Mouse (Mus musculus) heart, adult 2 months (tissue): ENCODE measurements at regions not wholly inside any gene's neighbourhood (a gene's known extent, or its start where the extent isn't known, plus 50 kb on each side); places are given as distances from the start of the nearest gene placed in this dataset.

Experiments
- DNase-seq, 2 experiments: peaks; one replicate each; pipeline ENCODE4 v3.0.0; 2021
- H3K27ac ChIP-seq: fragments of 200-600 bp; 2 replicates; pipeline ENCODE4 v1.8.1; 2022
- H3K27me3 ChIP-seq: fragments of 200-500 bp; 2 replicates; pipeline ENCODE4 v1.6.1; 2012; ENCODE audit warnings: mild to moderate bottlenecking, low read length, inconsistent platforms, mixed read lengths; ENCODE audit not compliant: control insufficient read depth, insufficient read depth
- H3K36me3 ChIP-seq: fragments of 200-500 bp; 2 replicates; pipeline ENCODE4 v1.6.1; 2012; ENCODE audit warnings: low read length, inconsistent platforms; ENCODE audit not compliant: control insufficient read depth, insufficient read depth
- H3K4me1 ChIP-seq: fragments of 200-500 bp; 2 replicates; pipeline ENCODE4 v1.6.1; 2011; ENCODE audit warnings: low read length; ENCODE audit not compliant: control insufficient read depth, insufficient read depth
- H3K4me3 ChIP-seq: fragments of 200-600 bp; 2 replicates; pipeline ENCODE4 v1.8.1; 2022
- H3K79me2 ChIP-seq: fragments of 200-500 bp; replicated peaks from 2 replicates; pipeline ENCODE4 v1.6.1; 2012; ENCODE audit warnings: mild to moderate bottlenecking, inconsistent platforms, low read length, moderate library complexity, mixed read lengths; ENCODE audit not compliant: control insufficient read depth, insufficient read depth
- H3K9ac ChIP-seq: fragments of 200-500 bp; 2 replicates; pipeline ENCODE4 v1.6.1; 2012; ENCODE audit warnings: low read depth, mild to moderate bottlenecking, control low read depth, inconsistent platforms, low read length, mixed read lengths
- CTCF ChIP-seq: fragments of 200-600 bp; IDR thresholded peaks from 2 replicates; pipeline ENCODE4 v1.8.1; 2022; ENCODE audit warnings: antibody characterized with exemption, mild to moderate bottlenecking, moderate library complexity
- EP300 ChIP-seq: fragments of 200-500 bp; IDR thresholded peaks from 2 replicates; pipeline ENCODE4 v1.6.1; 2011; ENCODE audit warnings: low read depth, low read length, control low read depth; ENCODE audit not compliant: insufficient read depth
- POLR2A ChIP-seq: fragments of 200-500 bp; IDR thresholded peaks from 2 replicates; pipeline ENCODE4 v1.6.1; 2011; ENCODE audit warnings: mild to moderate bottlenecking, low read depth, low read length, control low read depth; ENCODE audit not compliant: insufficient read depth
- WGBS: fragments of 180-500 bp; shearing (Covaris S2); methylation state at CpG from one replicate; pipeline ENCODE4 v1.1.7; 2018; 5-methylcytosine and 5-hydroxymethylcytosine counted together
- intact Hi-C: fragments of 180-260 bp; cut with DNase I; formaldehyde crosslinking; loops from one replicate; pipeline ENCODE4 v1.15.1; 2025

- TF ChIP-seq POLR2A (no peak), CTCF (peak; percentile 28; the same call in 1 of the 2 replicates), EP300 (0 out of 2 replicates have a peak, but pooled peaks have one; percentile 47)
- no peaks in the 10 kb centered on the region for H3K27me3 ChIP-seq
- intact Hi-C loops: no loop called here
- H3K9ac ChIP-seq: no peak overlapping the region
- no peak overlapping the region for H3K4me3 ChIP-seq
- no peaks in the 10 kb centered on the region for H3K79me2 ChIP-seq
- DNase-seq: peak in 1 of 2 experiments; percentile 37
- WGBS: 60% methylated on average over 7 of the region's 7 CpGs
- no peaks in the 10 kb centered on the region for H3K4me1 ChIP-seq
- peak overlapping the region; percentile 73 for H3K27ac ChIP-seq
- no peaks in the 10 kb centered on the region for H3K36me3 ChIP-seq
Measured at GRCm38 (mm10) chrX:10820313-10820920, 105.6 kb downstream of the Mid1ip1 start.

- WGBS: 78% methylated on average over 1 of the region's 1 CpGs
- no peaks in the 10 kb centered on the region for H3K4me1 ChIP-seq
- no peak overlapping the region for H3K9ac ChIP-seq
- intact Hi-C loops: no loop called here
- DNase-seq: no peak
- no peaks in the 10 kb centered on the region for H3K36me3 ChIP-seq
- TF ChIP-seq POLR2A (no peak), EP300 (no peak), CTCF (no peak)
- no peaks in the 10 kb centered on the region for H3K27me3 ChIP-seq
- H3K4me3 ChIP-seq: no peak overlapping the region
- no peak overlapping the region for H3K27ac ChIP-seq
- H3K79me2 ChIP-seq: no peaks in the 10 kb centered on the region
Measured at GRCm38 (mm10) chrX:10833681-10834080, 118.9 kb downstream of the Mid1ip1 start.

- Histone ChIP-seq H3K27ac (peak overlapping the region; percentile 55), H3K4me3 (no peak overlapping the region), H3K9ac (no peak overlapping the region), H3K27me3 (no peaks in the 10 kb centered on the region), H3K36me3 (no peaks in the 10 kb centered on the region), H3K4me1 (no peaks in the 10 kb centered on the region), H3K79me2 (no peaks in the 10 kb centered on the region)
- peak in 1 of 2 experiments; percentile 13 for DNase-seq
- intact Hi-C loops: no loop called here
- WGBS: 45% methylated on average over 6 of the region's 6 CpGs
- TF ChIP-seq EP300: no peak
- TF ChIP-seq POLR2A: no peak
- TF ChIP-seq CTCF: no peak
Measured at GRCm38 (mm10) chrX:10857089-10857488, 142.3 kb downstream of the Mid1ip1 start.

GRCm38 (mm10) chrX:10857668-10858067 lies 142.9 kb downstream of the Mid1ip1 start:
- no peaks in the 10 kb centered on the region for H3K27me3 ChIP-seq
- TF ChIP-seq CTCF (no peak), POLR2A (no peak)
- H3K9ac ChIP-seq: no peak overlapping the region
- no peak overlapping the region for H3K4me3 ChIP-seq
- no peak for DNase-seq
- intact Hi-C loops: no loop called here
- peak overlapping the region; percentile 55 for H3K27ac ChIP-seq
- no peaks in the 10 kb centered on the region for H3K36me3 ChIP-seq
- 50% methylated on average over 3 of the region's 3 CpGs for WGBS
- H3K4me1 ChIP-seq: no peaks in the 10 kb centered on the region
- no peaks in the 10 kb centered on the region for H3K79me2 ChIP-seq

GRCm38 (mm10) chrX:10871613-10872012 lies 156.8 kb downstream of the Mid1ip1 start:
- intact Hi-C loops: loop anchor here (10.0 kb wide), 1 partner anchor 157 kb away; the partner anchor contains the start of gene Mid1ip1
- DNase-seq: no peak
- H3K36me3 ChIP-seq: no peaks in the 10 kb centered on the region
- no peak for TF ChIP-seq CTCF
- TF ChIP-seq POLR2A: no peak
- no peak for TF ChIP-seq EP300
- no peak overlapping the region for H3K4me3 ChIP-seq
- no peak overlapping the region for H3K9ac ChIP-seq
- H3K27me3 ChIP-seq: no peaks in the 10 kb centered on the region
- no peak overlapping the region for H3K27ac ChIP-seq
- 46% methylated on average over 4 of the region's 4 CpGs for WGBS
- H3K4me1 ChIP-seq: peaks cover 2% of the 10 kb centered on the region
- H3K79me2 ChIP-seq: no peaks in the 10 kb centered on the region

- 88% methylated on average over 5 of the region's 5 CpGs for WGBS
Measured at GRCm38 (mm10) chrX:10877856-10878255, 163.0 kb downstream of the Mid1ip1 start.

More at GRCm38 (mm10) chrX:10877856-10878255, 163.0 kb downstream of the Mid1ip1 start:
- intact Hi-C loops: loop anchor here (10.0 kb wide), 1 partner anchor 163 kb away; the partner anchor contains the start of gene Mid1ip1
- no peak overlapping the region for H3K27ac ChIP-seq
- no peaks in the 10 kb centered on the region for H3K36me3 ChIP-seq
- no peak overlapping the region for H3K4me3 ChIP-seq
- H3K9ac ChIP-seq: no peak overlapping the region
- no peaks in the 10 kb centered on the region for H3K27me3 ChIP-seq
- no peak for DNase-seq
- no peaks in the 10 kb centered on the region for H3K79me2 ChIP-seq
- no peak for TF ChIP-seq EP300
- no peak for TF ChIP-seq CTCF
- no peak for TF ChIP-seq POLR2A
- H3K4me1 ChIP-seq: no peaks in the 10 kb centered on the region
